Mouse (Mus musculus): Measurements from ENCODE around the gene Ndufs7. TPM values are rescaled to one million over a fixed set of nuclear protein-coding genes. Genes with fewer than 3 reads are reported as not detected.

Gene Ndufs7
- polyA plus RNA-seq, 1 experiment from 2014 or later = 605 TPM

GRCm38 (mm10) chr10:80301256-80302081 is 52.5 kb downstream of the Ndufs7 start:
- no peaks in the 10 kb centered on the region for H3K36me3 ChIP-seq (ENCODE audit: control insufficient read depth, insufficient read depth)
- H3K4me1 ChIP-seq (replicated peaks; ENCODE audit: control insufficient read depth, insufficient read depth, low read length) = no peaks in the 10 kb centered on the region
- peaks cover 71% of the 10 kb centered on the region for H3K27me3 ChIP-seq (replicated peaks; ENCODE audit: control insufficient read depth, insufficient read depth, low read length)
- no peak overlapping the region for H3K4me3 ChIP-seq (ENCODE audit: low read depth, low read length)
- H3K9ac ChIP-seq (ENCODE audit: low read depth, low read length) = no peak overlapping the region
- H3K4me2 ChIP-seq (replicated peaks; ENCODE audit: low read depth) = no peak overlapping the region
- no peak overlapping the region for H3K27ac ChIP-seq (ENCODE audit: low read depth, low read length)
- no peaks in the 10 kb centered on the region for H3K9me3 ChIP-seq (ENCODE audit: control insufficient read depth)
- no peak for TF ChIP-seq CTCF (IDR thresholded peaks at IDR 0.05; ENCODE audit: low read depth)
- no peak for ATAC-seq
- 73% methylated on average over 10 of the region's 10 CpGs for WGBS

GRCm38 (mm10) chr10:80302082-80302355 is 53.1 kb downstream of the Ndufs7 start:
- no peak for ATAC-seq
- Histone ChIP-seq H3K27me3 (replicated peaks; ENCODE audit: control insufficient read depth, insufficient read depth, low read length) (peaks cover 71% of the 10 kb centered on the region), H3K4me2 (replicated peaks; ENCODE audit: low read depth) (peak overlapping the region; percentile 14), H3K27ac (ENCODE audit: low read depth, low read length) (no peak overlapping the region; the same call in 1 of the 2 replicates), H3K4me1 (replicated peaks; ENCODE audit: control insufficient read depth, insufficient read depth, low read length) (no peaks in the 10 kb centered on the region), H3K9me3 (ENCODE audit: control insufficient read depth) (no peaks in the 10 kb centered on the region), H3K36me3 (ENCODE audit: control insufficient read depth, insufficient read depth) (no peaks in the 10 kb centered on the region; the same call in 1 of the 2 replicates), H3K4me3 (ENCODE audit: low read depth, low read length) (no peak overlapping the region), H3K9ac (ENCODE audit: low read depth, low read length) (no peak overlapping the region)
- TF ChIP-seq CTCF (IDR thresholded peaks at IDR 0.05; ENCODE audit: low read depth) = no peak
- 56% methylated on average over 5 of the region's 5 CpGs for WGBS

GRCm38 (mm10) chr10:80302471-80302881 is 53.6 kb downstream of the Ndufs7 start:
- no peaks in the 10 kb centered on the region; the same call in 1 of the 2 replicates for H3K36me3 ChIP-seq (ENCODE audit: control insufficient read depth, insufficient read depth)
- 0 out of 2 replicates have a peak, but pooled peaks have one; percentile 20 for TF ChIP-seq CTCF (IDR thresholded peaks at IDR 0.05; ENCODE audit: low read depth)
- H3K9me3 ChIP-seq (ENCODE audit: control insufficient read depth) = no peaks in the 10 kb centered on the region
- peaks cover 71% of the 10 kb centered on the region for H3K27me3 ChIP-seq (replicated peaks; ENCODE audit: control insufficient read depth, insufficient read depth, low read length)
- no peak overlapping the region for H3K9ac ChIP-seq (ENCODE audit: low read depth, low read length)
- peak overlapping the region; percentile 14 for H3K4me2 ChIP-seq (replicated peaks; ENCODE audit: low read depth)
- no peaks in the 10 kb centered on the region for H3K4me1 ChIP-seq (replicated peaks; ENCODE audit: control insufficient read depth, insufficient read depth, low read length)
- H3K4me3 ChIP-seq (ENCODE audit: low read depth, low read length) = no peak overlapping the region
- H3K27ac ChIP-seq (ENCODE audit: low read depth, low read length) = no peak overlapping the region
- no peak; the same call in 1 of the 2 replicates for ATAC-seq
- WGBS = 13% methylated on average over 9 of the region's 9 CpGs

GRCm38 (mm10) chr10:80304458-80304857 is 55.5 kb downstream of the Ndufs7 start:
- TF ChIP-seq CTCF (IDR thresholded peaks at IDR 0.05; ENCODE audit: low read depth) = no peak
- Histone ChIP-seq H3K9me3 (ENCODE audit: control insufficient read depth) (no peaks in the 10 kb centered on the region), H3K4me3 (ENCODE audit: low read depth, low read length) (no peak overlapping the region; the same call in 1 of the 2 replicates), H3K9ac (ENCODE audit: low read depth, low read length) (no peak overlapping the region), H3K36me3 (ENCODE audit: control insufficient read depth, insufficient read depth) (no peaks in the 10 kb centered on the region; the same call in 1 of the 2 replicates), H3K4me1 (replicated peaks; ENCODE audit: control insufficient read depth, insufficient read depth, low read length) (no peaks in the 10 kb centered on the region), H3K27ac (ENCODE audit: low read depth, low read length) (no peak overlapping the region), H3K27me3 (replicated peaks; ENCODE audit: control insufficient read depth, insufficient read depth, low read length) (peaks cover 55% of the 10 kb centered on the region), H3K4me2 (replicated peaks; ENCODE audit: low read depth) (peak overlapping the region; percentile 45; the same call in 1 of the 2 replicates)
- WGBS = 21% methylated on average over 12 of the region's 12 CpGs
- 0 out of 2 replicates have a peak, but pooled peaks have one; percentile 6 for ATAC-seq

GRCm38 (mm10) chr10:80304862-80305261 is 55.9 kb downstream of the Ndufs7 start:
- 10% methylated on average over 25 of the region's 25 CpGs for WGBS
- TF ChIP-seq CTCF (IDR thresholded peaks at IDR 0.05; ENCODE audit: low read depth) = no peak

More at GRCm38 (mm10) chr10:80304862-80305261, 55.9 kb downstream of the Ndufs7 start:
- no peak overlapping the region; the same call in 1 of the 2 replicates for H3K4me3 ChIP-seq (ENCODE audit: low read depth, low read length)
- no peaks in the 10 kb centered on the region for H3K9me3 ChIP-seq (ENCODE audit: control insufficient read depth)
- peak overlapping the region; percentile 45 for H3K4me2 ChIP-seq (replicated peaks; ENCODE audit: low read depth)
- no peak overlapping the region for H3K27ac ChIP-seq (ENCODE audit: low read depth, low read length)
- no peaks in the 10 kb centered on the region; the same call in 1 of the 2 replicates for H3K36me3 ChIP-seq (ENCODE audit: control insufficient read depth, insufficient read depth)
- no peak overlapping the region for H3K9ac ChIP-seq (ENCODE audit: low read depth, low read length)
- peak; percentile 37; the same call in 1 of the 2 replicates for ATAC-seq
- peaks cover 51% of the 10 kb centered on the region for H3K27me3 ChIP-seq (replicated peaks; ENCODE audit: control insufficient read depth, insufficient read depth, low read length)
- H3K4me1 ChIP-seq (replicated peaks; ENCODE audit: control insufficient read depth, insufficient read depth, low read length) = no peaks in the 10 kb centered on the region

Small RNA genes within 50 kb of the gene (microRNA-seq; reads per million reads assigned to microRNA genes)
- 1.1 reads per million for gene Mir6911

Other genes with a start within 250 kb of the Ndufs7 start
- gene Arhgap45, start 232.5 kb upstream of the Ndufs7 start, polyA plus RNA-seq (2015; fragmentation: Nextera tagmentation; extraction: Ambion mirVana) = 1.2 and 1.3 TPM in 2 replicates
- gene Polr2e, start 209.3 kb upstream of the Ndufs7 start, polyA plus RNA-seq (2015; fragmentation: Nextera tagmentation; extraction: Ambion mirVana) = 90.0 and 98.5 TPM in 2 replicates
- 1,519 and 1,523 TPM in 2 replicates for gene Gpx4, start 202.0 kb upstream of the Ndufs7 start, polyA plus RNA-seq (2015; fragmentation: Nextera tagmentation; extraction: Ambion mirVana)
- 9.8 and 11.1 TPM in 2 replicates for gene Sbno2, start 143.6 kb upstream of the Ndufs7 start, polyA plus RNA-seq (2015; fragmentation: Nextera tagmentation; extraction: Ambion mirVana)
- gene Stk11, start 133.3 kb upstream of the Ndufs7 start, polyA plus RNA-seq (2015; fragmentation: Nextera tagmentation; extraction: Ambion mirVana) = 11.7 and 12.4 TPM in 2 replicates
- gene Atp5d, start 110.5 kb upstream of the Ndufs7 start, polyA plus RNA-seq (2015; fragmentation: Nextera tagmentation; extraction: Ambion mirVana) = 1,009 and 1,013 TPM in 2 replicates
- 2.1 and 2.7 TPM in 2 replicates for gene Cbarp, start 108.3 kb upstream of the Ndufs7 start, polyA plus RNA-seq (2015; fragmentation: Nextera tagmentation; extraction: Ambion mirVana)
- 18.1 and 19.5 TPM in 2 replicates for gene Midn, start 100.8 kb upstream of the Ndufs7 start, polyA plus RNA-seq (2015; fragmentation: Nextera tagmentation; extraction: Ambion mirVana)
- gene Cirbp, start 83.1 kb upstream of the Ndufs7 start, polyA plus RNA-seq (2015; fragmentation: Nextera tagmentation; extraction: Ambion mirVana) = 222 and 228 TPM in 2 replicates
- 12.7 and 13.9 TPM in 2 replicates for gene 1600002K03Rik, start 76.2 kb upstream of the Ndufs7 start, polyA plus RNA-seq (2015; fragmentation: Nextera tagmentation; extraction: Ambion mirVana)
- 3.5 and 3.8 TPM in 2 replicates for gene Efna2, start 69.6 kb upstream of the Ndufs7 start, polyA plus RNA-seq (2015; fragmentation: Nextera tagmentation; extraction: Ambion mirVana)
- gene Mum1, start 22.7 kb upstream of the Ndufs7 start, polyA plus RNA-seq (2015; fragmentation: Nextera tagmentation; extraction: Ambion mirVana) = 21.9 and 22.5 TPM in 2 replicates
- gene Gamt, start 11.9 kb downstream of the Ndufs7 start, polyA plus RNA-seq (2015; fragmentation: Nextera tagmentation; extraction: Ambion mirVana) = 30.1 and 37.2 TPM in 2 replicates
- 26.6 and 29.0 TPM in 2 replicates for gene Dazap1, start 12.4 kb downstream of the Ndufs7 start, polyA plus RNA-seq (2015; fragmentation: Nextera tagmentation; extraction: Ambion mirVana)
- gene Rps15, start 43.3 kb downstream of the Ndufs7 start, polyA plus RNA-seq (2015; fragmentation: Nextera tagmentation; extraction: Ambion mirVana) = 708 and 727 TPM in 2 replicates
- 1.1 and 1.6 TPM in 2 replicates for gene Apc2, start 46.9 kb downstream of the Ndufs7 start, polyA plus RNA-seq (2015; fragmentation: Nextera tagmentation; extraction: Ambion mirVana)
- 85.2 and 87.6 TPM in 2 replicates for gene 2310011J03Rik, start 71.4 kb downstream of the Ndufs7 start, polyA plus RNA-seq (2015; fragmentation: Nextera tagmentation; extraction: Ambion mirVana)
- 13.1 and 18.8 TPM in 2 replicates for gene Pcsk4, start 80.4 kb downstream of the Ndufs7 start, polyA plus RNA-seq (2015; fragmentation: Nextera tagmentation; extraction: Ambion mirVana)
- 261 and 282 TPM in 2 replicates for gene Reep6, start 80.8 kb downstream of the Ndufs7 start, polyA plus RNA-seq (2015; fragmentation: Nextera tagmentation; extraction: Ambion mirVana)
- 46.7 and 50.4 TPM in 2 replicates for gene Adamtsl5, start 99.3 kb downstream of the Ndufs7 start, polyA plus RNA-seq (2015; fragmentation: Nextera tagmentation; extraction: Ambion mirVana)
- gene Plk5, start 107.3 kb downstream of the Ndufs7 start, polyA plus RNA-seq (2015; fragmentation: Nextera tagmentation; extraction: Ambion mirVana) = 0.09 and 0.20 TPM in 2 replicates
- gene Mex3d, start 138.5 kb downstream of the Ndufs7 start, polyA plus RNA-seq (2015; fragmentation: Nextera tagmentation; extraction: Ambion mirVana) = 3.2 and 4.2 TPM in 2 replicates
- gene Mbd3, start 150.4 kb downstream of the Ndufs7 start, polyA plus RNA-seq (2015; fragmentation: Nextera tagmentation; extraction: Ambion mirVana) = 48.0 and 51.0 TPM in 2 replicates
- gene Uqcr11, start 157.7 kb downstream of the Ndufs7 start, polyA plus RNA-seq (2015; fragmentation: Nextera tagmentation; extraction: Ambion mirVana) = 1,032 and 1,082 TPM in 2 replicates
- gene Tcf3, start 184.5 kb downstream of the Ndufs7 start, polyA plus RNA-seq (2015; fragmentation: Nextera tagmentation; extraction: Ambion mirVana) = 34.1 and 34.5 TPM in 2 replicates
- gene Onecut3, start 245.7 kb downstream of the Ndufs7 start, polyA plus RNA-seq (2015; fragmentation: Nextera tagmentation; extraction: Ambion mirVana) = 0.05 and 0.09 TPM in 2 replicates

Measured in intestine, postnatal 0 days (tissue).